Mouse (Mus musculus): ENCODE measurements at regions not wholly inside any gene's neighbourhood (a gene's known extent, or its start where the extent isn't known, plus 50 kb on each side); places are given as distances from the start of the nearest gene placed in this dataset.

- TF ChIP-seq CTCF (IDR thresholded peaks at IDR 0.05) (no peak), EP300 (IDR thresholded peaks at IDR 0.05; ENCODE audit: insufficient read depth, low read depth, low read length) (no peak)
Measured at GRCm38 (mm10) chr17:48858891-48859290, 73.3 kb upstream of the Lrfn2 start.

Measured in heart, adult 2 months (tissue).